Mouse (Mus musculus) ES-Bruce4 (cell line): ENCODE data around the gene Cse1l.

Experiments used
- CTCF ChIP-seq: IDR thresholded peaks from one replicate; pipeline ENCODE4 v1.8.1; 2011; ENCODE audit warnings: low read depth, low read length
- EP300 ChIP-seq: IDR thresholded peaks from 2 replicates; pipeline ENCODE4 v1.6.1; 2011; ENCODE audit warnings: low read depth, low read length; ENCODE audit not compliant: insufficient read depth
- POLR2A ChIP-seq: IDR thresholded peaks from one replicate; pipeline ENCODE4 v1.8.1; 2011; ENCODE audit warnings: low read length; ENCODE audit not compliant: insufficient read depth

- no peak for TF ChIP-seq CTCF
- TF ChIP-seq POLR2A: no peak
- TF ChIP-seq EP300: no peak
These were observed 45.2 kb downstream of the Cse1l start for GRCm38 (mm10) chr2:166950853-166951648.
